Mouse (Mus musculus) testis, postnatal 14 days (tissue): ENCODE results near the gene Secisbp2l.

ENCODE experiments used
- DNase-seq: peaks from one replicate; pipeline ENCODE4 v3.0.0; 2021; ENCODE audit warnings: low spot score

The Secisbp2l gene

DNA sequence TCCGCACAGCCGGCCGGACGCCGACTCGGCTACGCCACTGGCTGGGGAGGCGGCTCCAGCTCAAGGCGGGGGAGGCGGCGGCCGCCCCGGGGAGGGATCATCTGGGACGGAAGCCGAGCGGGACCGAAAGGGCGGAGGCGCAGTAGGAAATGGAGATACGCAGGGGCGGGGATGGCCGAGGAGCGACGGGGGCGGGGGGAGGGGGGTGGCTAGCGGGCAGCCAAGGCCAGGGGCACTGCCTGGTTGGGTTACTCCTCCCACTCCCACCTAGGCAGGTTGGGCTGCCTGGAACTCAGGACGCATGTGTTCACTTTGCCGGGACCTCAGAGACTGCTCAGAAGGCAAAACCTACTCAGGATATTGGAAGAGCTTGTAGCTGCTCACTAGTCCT is at the start of gene Secisbp2l:
Gene Secisbp2l (minus strand): TSS at position 152 of the 391 bp plus-strand sequence.
- peak; percentile 93 for DNase-seq

DNA sequence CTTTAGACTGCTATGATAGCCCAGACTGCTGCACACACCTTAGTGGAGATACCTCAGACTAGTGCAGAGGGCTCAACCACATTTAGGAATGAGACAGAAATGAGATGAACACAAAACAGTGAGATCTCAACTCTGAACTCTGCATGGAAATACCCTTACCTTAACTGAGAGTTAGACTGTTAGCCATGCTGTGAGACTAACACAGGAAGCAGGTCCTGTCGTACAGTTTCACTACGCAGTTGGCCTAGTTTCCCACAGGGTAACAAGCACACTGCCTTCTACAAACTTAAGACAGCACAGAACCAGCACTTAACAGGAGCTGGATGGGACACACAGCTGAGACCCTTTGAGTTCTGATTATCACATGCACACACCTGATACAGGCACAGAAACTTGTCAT is 47.3 kb upstream of the Secisbp2l start:
- no peak for DNase-seq

GRCm38 (mm10) chr2:125827898-125828297 is 45.2 kb upstream of the Secisbp2l start:
- DNase-seq = no peak

- DNase-seq = no peak
These were observed 43.5 kb upstream of the Secisbp2l start for GRCm38 (mm10) chr2:125826201-125826600.

DNA sequence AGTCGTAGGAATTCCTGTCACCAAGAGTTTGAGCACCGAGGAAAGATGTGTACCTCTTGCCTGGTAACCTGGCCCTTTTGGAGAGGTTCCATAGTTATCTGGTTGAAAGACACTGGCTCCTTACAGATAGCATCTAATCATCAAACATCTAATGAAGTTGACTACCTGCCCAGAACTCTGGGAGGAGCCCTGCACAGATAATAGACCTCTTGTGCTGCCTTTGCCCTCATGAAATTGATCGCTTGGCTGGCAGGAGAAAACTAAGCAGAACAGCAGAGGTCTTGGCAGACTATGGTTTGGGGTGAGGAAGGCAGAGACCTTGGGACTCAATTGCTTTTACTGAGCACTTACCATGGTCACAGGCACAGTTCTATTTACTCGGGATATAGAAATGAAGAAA is 37.7 kb upstream of the Secisbp2l start:
- DNase-seq = no peak

DNA sequence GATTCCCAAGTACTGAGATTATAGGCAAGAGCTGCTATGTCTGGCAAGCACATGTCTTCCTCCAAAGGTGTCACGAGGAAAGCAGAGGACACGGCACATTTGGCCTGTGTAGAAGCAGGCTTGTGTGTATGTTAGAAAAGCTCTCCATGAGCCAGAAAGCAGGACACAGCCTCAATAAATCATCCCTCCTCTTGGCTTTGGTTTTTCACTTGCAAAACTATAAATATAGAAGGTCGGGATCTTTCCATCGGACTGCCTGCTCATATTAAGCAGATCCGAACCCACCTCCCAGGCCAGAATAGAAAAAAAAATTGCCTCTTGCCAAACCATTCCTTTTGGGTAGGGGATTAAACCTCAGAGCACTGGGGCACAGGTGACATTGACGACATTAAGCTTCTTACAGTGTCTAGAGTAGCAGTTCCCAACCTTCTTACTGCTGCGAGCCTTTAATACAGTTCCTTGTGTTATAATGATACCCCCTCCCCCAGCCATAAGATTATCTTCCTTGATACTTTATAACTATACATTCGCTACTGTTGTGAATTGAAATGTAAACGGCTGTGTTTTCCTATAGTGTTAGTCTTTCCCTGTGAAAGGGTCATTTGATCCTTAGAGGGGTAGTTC is 31.4 kb upstream of the Secisbp2l start:
- DNase-seq = no peak

DNA sequence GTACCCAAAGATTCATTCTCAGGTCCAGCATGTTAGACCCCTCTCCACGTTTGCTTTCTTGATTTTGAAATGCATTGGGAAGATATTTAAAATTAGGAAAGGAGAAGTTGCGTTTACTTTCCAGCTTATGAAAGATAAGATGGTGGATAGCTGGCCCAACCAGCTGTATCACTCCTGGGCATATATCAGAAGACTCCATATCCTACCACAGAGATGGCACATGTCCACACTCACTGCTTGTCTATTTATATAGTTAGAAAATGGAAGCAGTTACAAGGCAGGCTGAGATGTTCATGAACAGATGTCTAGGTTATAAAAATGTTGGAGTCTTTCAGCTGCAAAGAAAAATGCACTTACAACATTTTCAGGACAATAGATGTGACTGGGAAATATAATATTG is 28.7 kb upstream of the Secisbp2l start:
- no peak for DNase-seq

DNA sequence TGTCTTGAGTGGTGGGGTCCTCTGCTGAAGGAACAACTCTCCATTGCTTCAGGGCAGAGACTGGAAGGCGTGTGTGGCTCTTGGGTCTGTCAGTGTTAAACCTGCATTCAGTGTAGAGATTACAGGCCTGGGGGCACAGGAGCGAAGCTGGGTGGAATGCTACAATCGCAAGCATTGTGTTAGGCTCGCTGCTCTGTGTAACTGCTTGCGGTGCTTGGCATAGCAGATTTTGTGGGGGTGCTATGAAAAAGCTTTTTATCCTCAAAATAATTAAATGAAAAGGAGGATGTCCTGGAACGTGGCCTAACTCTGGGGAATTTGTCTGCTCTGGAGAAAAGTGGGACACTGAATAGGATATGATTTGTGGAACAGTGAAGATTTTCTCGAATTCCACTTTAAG is 26.9 kb upstream of the Secisbp2l start:
- no peak for DNase-seq

DNA sequence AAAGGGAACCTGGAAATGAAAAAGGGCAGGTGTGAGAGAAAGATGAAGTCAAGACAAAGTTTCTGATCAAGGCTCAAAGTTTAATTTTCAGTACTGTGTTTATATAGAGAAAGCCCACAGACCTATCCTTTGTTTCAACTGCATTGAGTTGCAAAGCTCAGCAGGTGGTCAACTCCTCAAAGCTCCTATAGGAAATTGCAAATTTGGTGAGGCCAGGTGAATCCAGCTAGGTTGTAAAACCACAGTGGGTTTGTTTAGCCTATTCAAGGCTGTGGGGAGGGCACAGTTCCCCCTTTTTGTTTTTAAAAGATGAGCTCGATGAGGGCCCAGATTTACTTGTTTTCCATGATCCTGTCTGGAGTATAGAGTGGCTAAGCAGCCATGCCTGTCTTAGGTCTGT is 23.2 kb upstream of the Secisbp2l start:
- no peak for DNase-seq

DNA sequence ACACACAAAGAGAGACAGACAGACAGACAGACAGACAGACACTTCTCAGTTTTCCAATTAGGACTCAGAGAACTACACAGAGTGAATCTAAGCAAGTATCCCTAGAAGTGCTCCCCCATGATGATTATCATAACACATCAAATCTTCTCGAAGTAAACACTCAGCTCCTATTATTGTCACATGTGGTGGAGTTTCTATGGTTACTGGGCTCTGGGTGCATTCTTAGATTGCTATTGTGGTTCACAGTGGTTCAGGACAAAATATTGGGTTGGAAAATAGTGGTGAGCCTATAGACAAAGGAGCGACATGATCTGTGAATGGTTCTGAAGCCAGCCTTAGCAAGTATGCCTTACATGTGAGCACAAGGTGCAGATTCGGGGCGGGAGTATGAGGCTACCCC is 19.3 kb upstream of the Secisbp2l start:
- no peak for DNase-seq

- DNase-seq = no peak
These were observed 18.4 kb upstream of the Secisbp2l start for GRCm38 (mm10) chr2:125801038-125801437.

DNA sequence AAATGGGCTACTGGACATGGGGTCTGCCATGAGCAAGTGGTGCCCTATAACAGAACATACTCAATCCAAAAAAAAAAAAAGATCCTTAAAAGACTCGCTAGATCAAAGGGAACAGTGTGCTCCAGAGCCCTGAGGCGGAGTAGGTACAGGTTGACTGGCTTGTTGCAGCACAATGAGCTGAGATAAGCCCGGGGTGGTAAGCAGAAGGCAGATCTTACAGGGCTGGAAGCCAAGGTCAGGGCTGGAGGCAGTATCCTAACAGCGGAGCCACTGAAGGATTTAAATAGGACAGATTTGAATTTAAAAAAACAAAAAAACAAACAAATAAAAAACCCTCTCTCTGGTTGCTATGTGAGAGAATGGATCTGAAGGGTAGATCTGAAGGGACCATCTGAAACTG is 17.8 kb upstream of the Secisbp2l start:
- DNase-seq = peak; percentile 81

GRCm38 (mm10) chr2:125797872-125798271 is 15.2 kb upstream of the Secisbp2l start:
- no peak for DNase-seq

GRCm38 (mm10) chr2:125795118-125795517 is 12.4 kb upstream of the Secisbp2l start:
- no peak for DNase-seq

DNA sequence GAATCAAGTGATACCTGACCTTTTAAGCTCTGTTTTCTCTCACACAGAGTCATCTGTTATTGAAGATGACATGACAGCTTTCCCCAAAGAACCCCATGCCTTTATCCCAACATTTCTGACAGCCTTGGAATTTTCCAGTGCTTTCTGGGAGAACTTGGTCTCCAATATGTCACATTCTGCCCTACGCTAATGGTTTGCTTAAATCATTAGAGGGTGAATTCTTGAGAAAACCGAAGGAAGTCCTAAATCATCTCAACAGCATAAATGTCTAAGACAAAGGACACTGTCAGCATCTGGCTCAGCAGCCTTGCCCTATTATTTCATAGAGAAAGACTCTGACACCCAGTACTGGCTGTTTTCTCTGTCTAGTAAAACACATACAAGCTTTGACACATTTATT is 11.5 kb upstream of the Secisbp2l start:
- DNase-seq = no peak

DNA sequence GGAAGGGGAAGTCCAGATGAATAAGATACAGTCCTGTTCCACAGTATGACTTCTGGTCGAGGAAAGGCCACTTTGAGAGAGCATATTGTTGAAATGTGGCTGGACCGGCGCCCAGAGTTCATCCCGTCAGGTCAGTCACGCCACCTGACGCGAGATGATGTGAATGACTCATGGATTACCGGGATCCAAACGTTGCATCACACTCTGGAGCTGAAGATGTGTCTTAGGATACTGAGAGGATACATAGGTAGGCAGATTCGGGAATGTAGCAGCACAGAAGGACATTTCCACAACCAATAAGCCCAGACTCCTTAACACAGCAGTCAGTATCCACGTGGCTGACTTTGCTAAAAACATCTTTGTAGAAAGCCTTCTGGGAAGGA is 10.2 kb upstream of the Secisbp2l start:
- no peak for DNase-seq

DNA sequence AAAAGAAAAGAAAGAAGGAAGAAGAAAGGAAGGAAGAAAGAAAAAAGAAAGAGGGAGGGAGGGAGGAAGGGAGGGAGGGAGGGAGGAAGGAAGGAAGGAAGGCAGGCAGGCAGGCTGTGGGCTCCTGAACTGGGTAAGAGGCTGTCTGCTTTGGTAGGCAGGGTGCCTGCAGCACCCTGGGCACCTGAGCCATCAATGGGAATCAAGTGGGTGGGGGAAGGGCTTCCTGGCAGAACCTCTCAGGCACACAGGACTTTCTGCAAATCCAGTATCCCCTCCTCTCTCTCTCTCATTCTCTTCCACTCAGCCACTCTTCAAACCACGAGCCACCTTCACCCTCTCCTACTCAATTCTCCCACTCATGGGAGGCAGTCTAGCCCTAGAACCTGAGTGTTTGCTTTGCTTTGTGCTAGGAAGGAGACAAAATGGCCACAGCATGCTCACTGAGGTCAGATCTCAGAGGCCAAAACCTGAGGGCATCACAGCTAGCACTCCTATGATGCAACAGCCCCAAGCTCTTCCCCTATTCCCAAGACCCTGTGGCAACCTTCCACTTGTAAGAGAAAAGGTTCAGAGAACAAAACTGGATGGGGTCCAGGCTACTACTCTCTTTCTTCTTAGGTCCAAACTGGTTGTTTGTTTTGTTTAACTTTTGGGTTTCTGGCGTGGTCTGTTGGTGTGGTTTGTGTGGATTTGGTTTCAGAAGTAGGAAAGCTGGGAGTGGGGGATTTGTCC is 9.6 kb upstream of the Secisbp2l start:
- no peak for DNase-seq

- DNase-seq = no peak
These were observed 8.8 kb upstream of the Secisbp2l start for GRCm38 (mm10) chr2:125791485-125791885.

DNA sequence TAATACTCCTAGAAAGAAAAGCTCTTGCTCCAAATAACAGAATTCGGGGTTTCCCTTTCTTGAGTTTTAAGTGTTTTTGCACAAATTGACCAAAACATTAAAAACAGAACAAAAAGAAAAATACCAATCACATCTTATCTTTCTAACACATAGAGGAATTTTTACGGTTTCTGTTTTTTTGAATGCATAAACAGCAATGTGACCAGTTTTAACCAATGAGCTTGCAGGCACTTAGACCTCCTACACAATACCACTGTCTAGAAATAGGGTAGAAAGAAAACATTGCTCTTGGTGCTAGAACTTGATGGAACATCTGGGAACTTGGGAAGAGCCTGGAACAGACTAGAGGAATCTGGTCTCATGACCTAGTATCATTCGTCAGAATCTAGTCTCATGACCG is 7.6 kb upstream of the Secisbp2l start:
- no peak for DNase-seq

DNA sequence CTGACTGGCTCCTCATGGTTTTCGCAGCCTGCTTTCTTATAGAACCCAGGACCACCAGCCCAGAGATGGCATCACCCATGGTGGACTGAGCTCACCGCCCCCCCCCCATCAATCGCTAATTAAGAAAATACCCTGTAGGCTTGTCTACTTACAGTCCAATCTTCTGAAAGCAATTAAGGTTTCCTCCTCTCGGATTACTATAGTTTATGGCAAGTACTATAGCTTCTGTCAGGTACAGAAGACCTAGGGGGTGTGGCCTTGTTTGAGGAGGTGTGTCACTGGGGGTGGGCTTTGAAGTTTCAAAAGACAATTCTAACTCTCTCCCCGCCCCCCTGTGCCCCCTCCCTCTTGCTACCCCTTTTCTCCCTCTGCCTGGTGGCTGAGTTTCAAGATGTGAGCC is 6.6 kb upstream of the Secisbp2l start:
- no peak for DNase-seq

DNA sequence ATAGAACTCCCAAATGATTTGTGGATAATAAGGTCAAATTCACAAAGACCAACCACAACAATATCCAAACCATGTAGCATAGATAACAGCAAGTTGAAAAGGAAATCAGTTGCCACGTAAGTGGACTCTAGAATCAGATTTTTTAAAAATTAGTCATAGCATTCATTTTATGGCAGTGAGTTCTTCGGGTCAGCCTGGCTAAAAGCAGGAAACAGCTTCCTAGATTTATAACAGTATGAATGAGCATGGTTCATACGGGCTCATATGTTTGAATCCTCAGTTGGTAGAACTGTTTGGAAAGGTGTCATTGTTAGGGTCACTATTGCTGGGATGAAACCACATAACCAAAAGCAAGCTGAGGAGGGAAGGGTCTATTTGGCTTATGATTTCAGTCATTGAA is 6.1 kb upstream of the Secisbp2l start:
- no peak for DNase-seq

- no peak for DNase-seq
These were observed 5.7 kb upstream of the Secisbp2l start for GRCm38 (mm10) chr2:125788351-125788750.

DNA sequence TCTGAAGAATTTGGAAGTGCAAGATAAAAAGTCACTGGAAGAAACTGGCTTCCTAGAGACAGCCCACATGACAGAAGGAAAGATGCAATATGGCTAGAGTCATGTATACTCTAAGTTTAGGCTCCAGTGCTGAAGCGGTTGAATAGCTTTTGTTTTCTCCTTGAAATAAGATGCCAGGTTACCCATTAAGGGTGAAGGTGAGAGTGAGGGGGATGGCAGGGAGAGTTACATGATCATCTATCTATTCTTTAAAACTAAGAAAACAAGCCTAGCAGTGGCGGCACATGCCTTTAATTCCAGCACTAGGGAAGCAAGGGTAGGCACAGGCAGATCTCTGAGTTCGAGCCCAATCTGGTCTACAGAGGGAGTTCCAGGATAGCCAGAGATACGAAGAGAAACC is 2.4 kb upstream of the Secisbp2l start:
- DNase-seq = no peak

GRCm38 (mm10) chr2:125784392-125784791 is 1.7 kb upstream of the Secisbp2l start:
- DNase-seq = no peak
